Mouse (Mus musculus): ENCODE results near the gene Prr3.

The Prr3 gene

GRCm38 (mm10) chr17:35939108-35939507 lies 40.9 kb downstream of the Prr3 start:
- ATAC-seq (ENCODE audit: low TSS enrichment), result no peak

GRCm38 (mm10) chr17:35937700-35938348 lies 42.2 kb downstream of the Prr3 start:
- peak; percentile 74; the same call in 1 of the 2 replicates for ATAC-seq (ENCODE audit: low TSS enrichment)

- peak; percentile 79 for ATAC-seq (ENCODE audit: low TSS enrichment)
Measured at GRCm38 (mm10) chr17:35935763-35936162, 44.3 kb downstream of the Prr3 start.

- ATAC-seq (ENCODE audit: low TSS enrichment), result no peak
Measured at GRCm38 (mm10) chr17:35932608-35933007, 47.4 kb downstream of the Prr3 start.

- ATAC-seq (ENCODE audit: low TSS enrichment), result no peak
Measured at GRCm38 (mm10) chr17:35930627-35931026, 49.4 kb downstream of the Prr3 start.

- ATAC-seq (ENCODE audit: low TSS enrichment), result no peak
Measured at GRCm38 (mm10) chr17:35929534-35929933, 50.5 kb downstream of the Prr3 start.

- no peak for ATAC-seq (ENCODE audit: low TSS enrichment)
Measured at GRCm38 (mm10) chr17:35927471-35927870, 52.6 kb downstream of the Prr3 start.

GRCm38 (mm10) chr17:35923281-35923680 lies 56.8 kb downstream of the Prr3 start:
- no peak for ATAC-seq (ENCODE audit: low TSS enrichment)

- no peak for ATAC-seq (ENCODE audit: low TSS enrichment)
Measured at GRCm38 (mm10) chr17:35922566-35922965, 57.5 kb downstream of the Prr3 start.
